Mouse (Mus musculus) induced T-regulatory cell, adult 2 months (primary cell): ENCODE measurements around the gene Isca1.
"Not testable (repeated sequence)": the region's sequence is repeated elsewhere in the genome, so short reads cannot be mapped to it uniquely, and the experiment has no call there.

Experiments
- DNase-seq: peaks from one replicate; pipeline ENCODE4 v3.0.0-alpha.2; 2012; ENCODE audit warnings: low read depth

Isca1 gene

GRCm38 (mm10) chr13:59746711-59747110 is 22.9 kb downstream of the Isca1 start, which contains the start of gene 1700014D04Rik:
Gene 1700014D04Rik, minus strand, starts transcription at chr13:59746752.
- DNase-seq, result no peak

- DNase-seq, result no peak
Measured at GRCm38 (mm10) chr13:59746164-59746563, 23.4 kb downstream of the Isca1 start.

GRCm38 (mm10) chr13:59745462-59745861 is 24.1 kb downstream of the Isca1 start:
- DNase-seq, result no peak

GRCm38 (mm10) chr13:59741697-59742096 is 27.9 kb downstream of the Isca1 start:
- DNase-seq, result peak; percentile 35

GRCm38 (mm10) chr13:59741096-59741495 is 28.5 kb downstream of the Isca1 start:
- no peak for DNase-seq

- DNase-seq, result no peak
Measured at GRCm38 (mm10) chr13:59739397-59739796, 30.2 kb downstream of the Isca1 start.

- DNase-seq, result no peak
Measured at GRCm38 (mm10) chr13:59738455-59738854, 31.2 kb downstream of the Isca1 start.

- DNase-seq, result peak; percentile 20
Measured at GRCm38 (mm10) chr13:59735190-59735589, 34.4 kb downstream of the Isca1 start.

- DNase-seq, result peak; percentile 6
Measured at GRCm38 (mm10) chr13:59734347-59734746, 35.3 kb downstream of the Isca1 start.

- DNase-seq, result no peak
Measured at GRCm38 (mm10) chr13:59733936-59734335, 35.7 kb downstream of the Isca1 start.

- DNase-seq, result no peak
Measured at GRCm38 (mm10) chr13:59731652-59732051, 38.0 kb downstream of the Isca1 start, which contains the start of gene Spata31d1d. Gene Spata31d1d, minus strand, starts transcription at chr13:59731752.

- peak; percentile 85 for DNase-seq
Measured at GRCm38 (mm10) chr13:59728378-59729093, 41.1 kb downstream of the Isca1 start.

GRCm38 (mm10) chr13:59726139-59726867 is 43.3 kb downstream of the Isca1 start:
- no peak for DNase-seq

GRCm38 (mm10) chr13:59722089-59722488 is 47.5 kb downstream of the Isca1 start:
- not testable (repeated sequence) for DNase-seq

GRCm38 (mm10) chr13:59719475-59719874 is 50.1 kb downstream of the Isca1 start:
- DNase-seq, result no peak

- peak; percentile 23 for DNase-seq
Measured at GRCm38 (mm10) chr13:59718857-59719440, 50.7 kb downstream of the Isca1 start.

- DNase-seq, result peak; percentile 62
Measured at GRCm38 (mm10) chr13:59713710-59714109, 55.9 kb downstream of the Isca1 start.

GRCm38 (mm10) chr13:59711984-59712383 is 57.6 kb downstream of the Isca1 start, which contains the start of gene Spata31d1b:
Gene Spata31d1b, plus strand, starts transcription at chr13:59712284.
- not testable (repeated sequence) for DNase-seq

- DNase-seq, result no peak
Measured at GRCm38 (mm10) chr13:59710230-59710629, 59.4 kb downstream of the Isca1 start, which contains the start of gene Spata31d1a. Gene Spata31d1a, minus strand, starts transcription at chr13:59710330.
